Mouse (Mus musculus): ENCODE measurements around the gene Eya4.

Eya4 gene

DNA sequence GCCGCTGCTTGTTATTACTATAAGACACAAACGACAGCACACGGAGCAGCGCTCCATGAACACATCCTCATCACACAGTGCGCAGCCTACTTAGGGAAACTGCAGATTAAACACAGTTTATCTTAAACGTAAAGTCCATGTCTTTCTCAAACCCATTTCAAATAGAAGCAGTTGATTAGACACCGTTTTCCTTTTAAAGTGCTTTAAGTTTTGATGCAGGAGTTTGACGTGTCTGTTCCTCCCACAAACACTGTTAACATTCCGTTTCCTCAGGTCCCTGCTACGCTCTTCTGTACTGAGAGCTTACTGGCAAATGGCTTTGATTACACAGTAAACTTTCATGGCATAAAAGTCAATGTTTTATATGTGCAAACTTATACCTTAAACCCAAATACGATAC is 191.4 kb downstream of the Eya4 start:
- DNase-seq (ENCODE audit: low read depth, low spot score): no peak

- no peak for DNase-seq (ENCODE audit: low read depth, low spot score)
These were observed 193.5 kb downstream of the Eya4 start for GRCm38 (mm10) chr10:23156866-23157625.

DNA sequence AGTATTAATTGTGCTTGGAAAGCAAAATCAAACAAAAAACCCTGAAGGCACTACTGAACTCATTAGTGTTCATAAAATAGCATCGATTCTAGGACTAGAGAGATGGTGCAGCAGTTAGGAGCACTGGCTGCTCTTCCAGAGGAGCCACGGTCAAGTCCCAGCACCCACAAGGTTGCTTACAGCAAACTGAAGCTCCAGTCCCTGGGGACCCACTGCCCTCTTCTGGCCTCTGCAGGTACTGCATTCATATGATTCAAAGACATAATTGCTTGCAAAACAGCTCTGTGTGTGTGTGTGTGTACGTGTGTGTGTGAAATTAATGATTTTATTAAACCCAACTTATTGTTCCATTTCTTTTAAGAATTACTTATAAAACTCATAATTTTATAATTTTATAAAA is 200.2 kb downstream of the Eya4 start:
- peak; percentile 9 for DNase-seq (ENCODE audit: low read depth, low spot score)

GRCm38 (mm10) chr10:23144616-23145015 is 206.0 kb downstream of the Eya4 start:
- DNase-seq (ENCODE audit: low read depth, low spot score): no peak

GRCm38 (mm10) chr10:23127947-23128346 is 222.6 kb downstream of the Eya4 start:
- no peak for DNase-seq (ENCODE audit: low read depth, low spot score)

DNA sequence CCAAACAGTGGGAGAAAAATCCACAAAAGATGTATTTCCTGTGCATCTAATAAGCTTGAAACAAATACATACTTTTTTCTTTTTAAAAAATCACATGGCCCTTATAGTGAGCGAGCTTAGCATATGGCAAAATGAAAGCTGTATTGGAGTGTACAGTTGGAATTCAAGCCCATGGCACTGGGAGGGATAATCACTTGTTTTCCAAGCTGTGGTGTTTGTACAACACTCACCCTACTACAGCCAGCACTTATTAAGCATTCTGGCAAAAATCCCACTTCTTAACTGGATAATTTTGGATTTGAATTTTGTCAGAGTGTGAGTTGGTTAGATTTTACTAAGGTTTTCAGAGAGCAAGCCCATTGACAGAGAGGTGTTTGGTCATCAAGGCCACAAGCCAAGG is 223.4 kb downstream of the Eya4 start:
- DNase-seq (ENCODE audit: low read depth, low spot score): no peak

DNA sequence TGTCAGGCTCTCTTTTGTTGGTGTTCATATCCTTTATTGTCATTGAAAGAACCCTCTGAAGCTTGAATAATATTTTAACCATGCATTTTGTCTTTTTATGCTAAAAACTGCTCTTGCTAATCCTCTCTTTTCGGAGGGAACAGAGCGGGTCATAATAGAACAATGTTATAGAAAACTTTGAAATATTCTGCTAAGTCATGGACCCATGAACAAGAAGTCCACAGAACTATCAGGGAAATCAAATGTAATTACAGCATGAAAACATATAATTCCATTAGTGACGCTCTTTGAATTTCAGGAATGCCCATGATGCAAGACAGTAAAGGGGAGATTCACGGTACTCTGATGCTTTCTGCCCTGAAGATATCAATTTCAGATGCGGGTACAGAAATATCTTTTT is 224.1 kb downstream of the Eya4 start:
- no peak for DNase-seq (ENCODE audit: low read depth, low spot score)

- no peak for DNase-seq (ENCODE audit: low read depth, low spot score)
These were observed 230.1 kb downstream of the Eya4 start for GRCm38 (mm10) chr10:23120437-23120836.

DNA sequence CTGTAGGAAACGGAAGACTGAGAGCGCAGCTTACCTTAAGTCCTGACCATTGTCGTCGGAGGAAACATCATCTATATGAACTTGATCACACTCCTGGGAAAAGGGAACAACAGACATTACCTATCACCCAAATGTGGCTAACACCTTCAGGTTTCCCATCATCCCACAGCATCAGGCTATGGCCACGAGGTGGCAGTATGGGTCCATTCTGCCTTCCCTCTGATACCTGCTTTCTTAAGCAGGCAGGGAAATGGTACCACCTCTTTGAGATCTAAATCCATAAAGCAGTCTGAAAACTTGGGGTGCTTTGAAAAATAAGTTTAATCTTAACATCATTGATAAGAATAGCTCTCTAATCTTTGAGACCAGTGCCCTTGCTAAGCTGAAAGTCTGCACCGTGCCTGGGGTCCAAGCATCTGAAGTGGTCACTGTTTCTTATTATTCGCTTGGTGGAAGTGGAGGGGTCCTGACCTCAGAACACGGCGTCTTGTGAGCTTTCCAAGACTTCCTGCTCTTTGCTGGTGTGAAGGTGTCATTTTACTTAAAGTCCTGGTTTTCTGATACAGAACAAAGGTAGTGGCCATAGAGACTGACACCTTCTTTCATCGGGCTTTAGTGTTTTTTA is 233.7 kb downstream of the Eya4 start:
- DNase-seq (ENCODE audit: low read depth, low spot score): peak; percentile 15

DNA sequence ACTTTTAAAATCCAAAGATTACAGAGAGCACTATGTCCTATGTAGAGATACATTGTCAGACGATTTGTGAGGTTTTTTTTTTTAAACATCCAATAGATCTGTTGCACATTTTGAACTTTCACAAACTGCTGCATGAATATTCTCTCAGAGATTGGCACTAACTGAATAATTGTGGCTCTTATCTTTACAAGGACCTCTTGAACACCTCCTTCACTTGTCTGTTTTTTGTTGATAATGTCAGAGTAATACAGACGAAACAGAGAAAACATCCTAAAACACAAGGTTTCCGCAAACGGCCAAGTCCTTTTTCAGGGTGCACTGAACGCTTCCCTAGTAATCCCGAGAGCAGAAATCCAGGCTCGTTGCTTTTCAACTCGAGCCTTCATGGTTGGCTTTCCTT is 234.5 kb downstream of the Eya4 start:
- DNase-seq (ENCODE audit: low read depth, low spot score): no peak

DNA sequence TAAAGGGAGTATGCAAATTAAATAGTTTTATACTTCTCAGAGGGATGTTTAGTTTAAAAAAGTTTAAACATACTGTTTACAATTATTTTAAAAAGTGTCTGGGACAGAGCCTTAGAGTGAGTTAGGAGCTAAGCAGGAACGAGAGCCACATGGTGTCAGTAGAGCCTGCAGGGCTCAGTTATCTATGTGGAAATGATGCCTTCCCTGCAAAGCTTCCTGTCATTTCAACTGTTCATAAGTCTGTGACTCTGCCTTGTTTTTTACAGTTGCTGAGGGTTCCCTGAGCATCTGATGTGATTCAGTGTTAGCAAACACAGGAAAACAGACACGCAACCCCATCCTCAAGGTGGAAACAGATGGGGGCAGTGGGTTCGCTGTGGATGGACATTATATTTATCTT is 235.3 kb downstream of the Eya4 start:
- no peak for DNase-seq (ENCODE audit: low read depth, low spot score)

DNA sequence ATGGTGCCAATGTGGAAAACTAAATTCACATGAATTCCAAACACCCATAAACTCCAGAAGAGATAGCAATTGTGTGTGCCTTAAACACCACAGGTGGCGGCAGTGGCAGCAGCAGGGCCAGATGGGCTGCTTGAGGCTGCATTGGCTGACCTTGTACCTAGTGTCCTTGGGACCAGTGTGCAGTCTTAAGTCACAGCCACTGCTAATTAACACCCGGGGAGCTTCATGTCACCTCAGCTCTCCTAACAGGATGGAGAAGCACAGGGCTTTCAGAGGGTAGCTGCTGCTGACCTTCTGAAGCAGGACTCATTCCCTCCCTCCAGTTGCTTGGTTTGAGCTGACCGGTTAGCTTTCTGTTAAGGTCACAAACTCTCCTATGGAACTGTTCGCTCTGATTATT is 242.5 kb downstream of the Eya4 start:
- DNase-seq (ENCODE audit: low read depth, low spot score): no peak

GRCm38 (mm10) chr10:23092517-23092916 is 258.1 kb downstream of the Eya4 start:
- no peak for DNase-seq (ENCODE audit: low read depth, low spot score)

- DNase-seq (ENCODE audit: low read depth, low spot score): no peak
These were observed 259.0 kb downstream of the Eya4 start for GRCm38 (mm10) chr10:23091552-23091951.

GRCm38 (mm10) chr10:23090323-23090722 is 260.3 kb downstream of the Eya4 start:
- DNase-seq (ENCODE audit: low read depth, low spot score): no peak

GRCm38 (mm10) chr10:23089271-23089670 is 261.3 kb downstream of the Eya4 start:
- DNase-seq (ENCODE audit: low read depth, low spot score): no peak

GRCm38 (mm10) chr10:23088764-23089163 is 261.8 kb downstream of the Eya4 start:
- no peak for DNase-seq (ENCODE audit: low read depth, low spot score)

GRCm38 (mm10) chr10:23086352-23087215 is 264.0 kb downstream of the Eya4 start:
- no peak for DNase-seq (ENCODE audit: low read depth, low spot score)

GRCm38 (mm10) chr10:23081548-23081828 is 269.1 kb downstream of the Eya4 start:
- DNase-seq (ENCODE audit: low read depth, low spot score): no peak

DNA sequence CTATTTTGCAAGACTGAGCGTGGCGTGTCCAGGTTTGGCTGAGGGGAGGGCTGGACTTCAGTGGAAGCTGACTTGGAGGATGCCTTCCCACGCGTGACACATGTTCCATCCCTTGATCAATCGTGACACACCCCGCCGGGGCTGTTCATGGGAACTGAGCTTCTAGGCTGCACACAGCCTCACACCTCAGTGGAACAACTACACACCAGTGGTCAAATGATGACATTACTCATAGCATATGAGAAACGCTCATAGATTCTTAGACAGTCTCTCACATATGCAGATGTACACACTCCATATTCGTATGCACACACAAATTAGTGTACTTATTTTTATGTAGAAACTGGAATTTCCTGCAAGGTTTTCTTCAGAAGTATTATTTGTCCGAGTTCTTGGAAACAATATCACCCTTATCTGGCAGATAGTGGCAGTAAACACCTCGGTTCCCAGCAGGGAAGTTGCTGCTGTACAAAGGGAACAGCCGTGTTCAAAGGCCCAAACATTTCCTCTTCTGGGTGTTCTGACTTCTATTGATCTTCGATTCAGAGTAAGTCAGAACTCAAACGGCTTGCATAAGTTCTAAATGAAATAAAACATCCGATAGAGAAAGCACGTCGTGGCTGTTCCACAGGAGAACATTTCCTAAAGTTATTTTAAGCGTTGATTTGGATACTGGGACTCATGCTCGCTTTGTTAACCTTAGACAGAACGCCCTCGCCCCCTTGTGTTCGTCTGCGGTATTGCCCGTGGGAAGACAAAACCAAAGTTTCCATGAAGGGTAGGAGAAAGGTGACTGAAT is 269.6 kb downstream of the Eya4 start:
- DNase-seq (ENCODE audit: low read depth, low spot score): peak; percentile 1

DNA sequence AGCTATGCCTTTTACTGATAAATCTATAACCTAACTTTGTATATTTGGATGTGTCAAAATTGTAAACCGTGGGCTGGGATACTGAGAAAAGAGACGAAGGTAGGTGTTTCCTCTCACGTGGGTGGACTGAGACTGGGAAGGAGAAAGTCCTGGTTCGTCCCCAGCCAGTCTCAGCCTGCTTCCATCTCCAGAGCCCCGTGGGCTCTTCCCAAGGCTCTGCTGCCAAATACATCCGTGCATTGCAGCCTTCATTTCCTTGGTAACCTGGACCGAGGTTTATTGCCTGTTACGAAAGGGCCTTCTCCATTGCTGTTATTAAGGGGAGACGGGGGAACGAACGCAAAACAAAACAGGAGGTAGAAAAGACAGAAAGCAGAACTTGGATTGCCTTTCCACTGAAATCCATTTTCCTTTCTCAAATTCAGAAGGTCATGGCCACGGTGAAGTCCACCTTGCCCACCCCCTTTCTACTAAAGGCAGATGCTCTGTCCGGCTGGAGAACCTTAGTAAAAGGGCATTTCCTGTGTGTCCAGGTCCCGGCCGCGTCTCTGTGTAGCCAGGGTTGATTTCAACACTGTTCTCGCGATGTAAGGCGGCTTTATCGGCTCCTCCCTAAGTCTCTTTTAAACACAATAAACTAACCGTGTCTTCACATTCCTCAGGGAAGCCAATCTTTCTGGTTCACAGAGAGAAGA is 273.7 kb downstream of the Eya4 start:
- no peak for DNase-seq (ENCODE audit: low read depth, low spot score)

All from c-Kit-negative CD71-positive TER-119-positive erythroid progenitor cells, embryonic 14.5 days (primary cell).